Mouse (Mus musculus) myocyte (in vitro differentiated cells): ENCODE data around the gene Adam11.

Experiments
- E2F4 ChIP-seq: IDR thresholded peaks from one replicate; pipeline ENCODE4 v1.6.1; 2011; ENCODE audit warnings: mild to moderate bottlenecking, control low read depth, moderate library complexity; ENCODE audit not compliant: insufficient read depth
- MYOD1 ChIP-seq, 3 experiments: IDR thresholded peaks; one replicate each; pipeline ENCODE4 v1.6.1; 2011; ENCODE audit warnings: control low read depth in 2 of 3, low read depth in 2 of 3, mild to moderate bottlenecking in 2 of 3, moderate library complexity in 1 of 3; ENCODE audit not compliant: insufficient read length in 2 of 3, control insufficient read depth in 1 of 3
- POLR2A ChIP-seq: IDR thresholded peaks from one replicate; pipeline ENCODE4 v1.6.1; 2011; ENCODE audit warnings: low read depth, mild to moderate bottlenecking, control low read depth, moderate library complexity; ENCODE audit not compliant: insufficient read length
- TCF12 ChIP-seq: IDR thresholded peaks from one replicate; pipeline ENCODE4 v1.6.1; 2011; ENCODE audit warnings: mild to moderate bottlenecking, control low read depth; ENCODE audit not compliant: poor library complexity, insufficient read depth, severe bottlenecking

- no peak for TF ChIP-seq POLR2A
- TF ChIP-seq TCF12 = no peak
- TF ChIP-seq E2F4 = no peak
- no peak for TF ChIP-seq MYOD1 (IDR thresholded peaks at IDR 0.05; ENCODE audit: control insufficient read depth in 1 of 3, insufficient read length in 2 of 3, low read depth in 2 of 3)
These were observed 18.6 kb downstream of the Adam11 start for GRCm38 (mm10) chr11:102779824-102780223.
